In the genomic region with DNA sequence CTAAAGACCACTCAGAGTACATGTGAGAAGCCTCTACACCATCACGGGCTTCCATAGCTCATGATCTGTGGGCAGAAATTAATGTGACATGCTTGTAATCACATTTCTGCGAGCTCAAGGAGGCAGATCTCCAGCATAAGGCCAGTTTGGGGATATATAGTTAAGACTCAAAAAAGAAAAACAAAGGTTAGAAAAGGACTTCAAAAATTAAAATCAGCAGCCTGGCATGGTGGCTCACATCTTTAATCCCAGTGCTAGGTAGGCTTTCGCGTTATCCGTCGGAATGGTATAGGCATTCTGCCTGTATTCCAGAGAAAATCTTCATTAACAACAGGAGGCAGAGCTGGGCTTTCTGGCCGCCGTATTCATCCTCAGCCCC, we compare ENCODE assay signal across 8 mouse cellular contexts. TPM values are rescaled to one million over a fixed set of nuclear protein-coding genes. Genes with fewer than 3 reads are reported as not detected.
A peak's percentile ranks its signal among the peaks of the same experiment; 100 is the strongest.
DNase-seq lines count a peak whose midpoint lies in the region; ATAC-seq and TF ChIP-seq lines count a peak whose summit lies in the region.

No protein-coding gene starts in this region.

- peak overlapping the region; percentile 94 for H3K4me2 ChIP-seq in CH12.LX (ENCODE audit: insufficient read depth, low read depth, poor library complexity, severe bottlenecking)
- peak overlapping the region; percentile 67 for H3K4me2 ChIP-seq in forebrain, embryonic 15.5 days (replicated peaks)
- peak overlapping the region; percentile 77 for H3K4me2 ChIP-seq in liver, embryonic 11.5 days

- peak overlapping the region; percentile 43; the same call in 1 of the 2 replicates for H3K27ac ChIP-seq in CH12.LX (ENCODE audit: insufficient read depth, low read depth)
- H3K27ac ChIP-seq in forebrain, embryonic 15.5 days (replicated peaks), result peak overlapping the region; percentile 95
- H3K27ac ChIP-seq in liver, embryonic 11.5 days (ENCODE audit: low read depth, low read length), result peak overlapping the region; percentile 96

- no peak for TF ChIP-seq POLR2A in CH12.LX (IDR thresholded peaks at IDR 0.05; ENCODE audit: low read depth, low read length)

- in situ Hi-C loops in CH12.LX (cut with MboI; ENCODE audit: low pct_ligation_motif_present, low pct_unique_long_range_greater_than_20kb, low sequenced_read_pairs), result no loop called here

- peak overlapping the region; percentile 89 for H3K9ac ChIP-seq in CH12.LX (ENCODE audit: insufficient read depth, low read depth)
- peak overlapping the region; percentile 94 for H3K9ac ChIP-seq in forebrain, embryonic 15.5 days (replicated peaks)
- H3K9ac ChIP-seq in liver, embryonic 11.5 days (ENCODE audit: low read depth, low read length), result peak overlapping the region; percentile 94

- TF ChIP-seq EP300 in CH12.LX (IDR thresholded peaks at IDR 0.05; ENCODE audit: low read length), result no peak

- peak overlapping the region; percentile 99 for H3K4me3 ChIP-seq in erythroblast, embryonic 14.5 days (replicated peaks)
- H3K4me3 ChIP-seq in CH12.LX (replicated peaks in 1 of 3; ENCODE audit: low read depth in 2 of 3, low read length in 2 of 3, poor library complexity in 1 of 3), result peak overlapping the region; percentile 93 to 98 (median 94)
- H3K4me3 ChIP-seq in forebrain, embryonic 15.5 days, result peak overlapping the region; percentile 59
- peak overlapping the region; percentile 96 for H3K4me3 ChIP-seq in liver, embryonic 11.5 days (ENCODE audit: low read depth, low read length)

- peaks cover 28% of the 10 kb centered on the region for H3K4me1 ChIP-seq in erythroblast, embryonic 14.5 days (ENCODE audit: control insufficient read depth)
- peaks cover 3 to 22% of the 10 kb centered on the region in 2 experiments for H3K4me1 ChIP-seq in CH12.LX (ENCODE audit: control insufficient read depth in 1 of 2, insufficient read depth in 2 of 2)
- H3K4me1 ChIP-seq in forebrain, embryonic 15.5 days, result peaks cover 24% of the 10 kb centered on the region
- peaks cover 8% of the 10 kb centered on the region for H3K4me1 ChIP-seq in liver, embryonic 11.5 days (replicated peaks; ENCODE audit: control insufficient read depth, insufficient read depth, low read length)

- dilution Hi-C loops in CH12.LX (cut with MboI; ENCODE audit: extremely low pct_ligation_motif_present, extremely low pct_unique_long_range_greater_than_20kb, low sequenced_read_pairs), result no loop called here

- no peak for TF ChIP-seq RAD21 in CH12.LX (IDR thresholded peaks at IDR 0.05; ENCODE audit: low read depth, low read length)

- 9% methylated on average over 8 of the region's 8 CpGs for WGBS in forebrain, embryonic 15.5 days
- 8% methylated on average over 8 of the region's 8 CpGs for WGBS in liver, embryonic 11.5 days

- no peak for DNase-seq in CH12.LX (ENCODE audit: extremely low read depth)
- no peak for DNase-seq in liver, embryonic 11.5 days (ENCODE audit: low spot score)
- DNase-seq in telencephalon, adult 2 months (ENCODE audit: low read depth, low spot score), result peak; percentile 15
- no peak for DNase-seq in thymus, postnatal 10 days (ENCODE audit: low spot score in 2 of 2)
- DNase-seq in urinary bladder, adult 2 months (ENCODE audit: low spot score), result no peak

- ATAC-seq in erythroblast, adult 5-6 weeks (replicated peaks; ENCODE audit: low FRiP score, poor library complexity, severe bottlenecking), result no peak; the same call in 1 of the 2 replicates
- ATAC-seq in forebrain, embryonic 15.5 days (replicated peaks), result 0 out of 2 replicates have a peak, but pooled peaks have one; percentile 12
- ATAC-seq in liver, embryonic 11.5 days (replicated peaks; ENCODE audit: low FRiP score), result peak; percentile 18; the same call in 1 of the 2 replicates

- H3K36me3 ChIP-seq in erythroblast, embryonic 14.5 days (ENCODE audit: control insufficient read depth), result peaks cover 34% of the 10 kb centered on the region
- peaks cover 9 to 30% of the 10 kb centered on the region in 2 experiments for H3K36me3 ChIP-seq in CH12.LX (replicated peaks in 1 of 2; ENCODE audit: control insufficient read depth in 1 of 2, insufficient read depth in 1 of 2, low read length in 1 of 2)
- H3K36me3 ChIP-seq in forebrain, embryonic 15.5 days, result peaks cover 25% of the 10 kb centered on the region
- H3K36me3 ChIP-seq in liver, embryonic 11.5 days (ENCODE audit: control insufficient read depth, insufficient read depth, low read length), result peaks cover 8% of the 10 kb centered on the region

- TF ChIP-seq CTCF in CH12.LX (conservative IDR thresholded peaks at IDR 0.05 in 1 of 2, IDR thresholded peaks at IDR 0.05 in 1 of 2; ENCODE audit: low read depth in 2 of 2, low read length in 2 of 2), result no peak

- H3K27me3 ChIP-seq in erythroblast, embryonic 14.5 days (ENCODE audit: control insufficient read depth), result no peaks in the 10 kb centered on the region
- H3K27me3 ChIP-seq in CH12.LX (replicated peaks), result no peaks in the 10 kb centered on the region
- H3K27me3 ChIP-seq in forebrain, embryonic 15.5 days, result no peaks in the 10 kb centered on the region
- no peaks in the 10 kb centered on the region for H3K27me3 ChIP-seq in liver, embryonic 11.5 days (replicated peaks; ENCODE audit: control insufficient read depth, insufficient read depth, low read length)

- no peaks in the 10 kb centered on the region for H3K9me3 ChIP-seq in erythroblast, embryonic 14.5 days (ENCODE audit: control insufficient read depth, low read length)
- H3K9me3 ChIP-seq in CH12.LX (replicated peaks; ENCODE audit: low read length), result no peaks in the 10 kb centered on the region
- no peaks in the 10 kb centered on the region for H3K9me3 ChIP-seq in forebrain, embryonic 15.5 days
- H3K9me3 ChIP-seq in liver, embryonic 11.5 days (ENCODE audit: control insufficient read depth, low read length), result no peaks in the 10 kb centered on the region

- H3K79me2 ChIP-seq in CH12.LX (replicated peaks; ENCODE audit: control insufficient read depth, extremely low read depth, insufficient read depth, poor library complexity, severe bottlenecking), result peaks cover 30% of the 10 kb centered on the region

TF ChIP-seq in CH12.LX, 34 proteins besides CTCF, POLR2A, EP300 and RAD21 (continues in another document):
- TF ChIP-seq TCF12 (IDR thresholded peaks at IDR 0.05; ENCODE audit: low read depth, low read length) (no peak), POLR2AphosphoS2 (IDR thresholded peaks at IDR 0.05; ENCODE audit: low read depth, low read length) (no peak)

RNA-seq across cellular contexts. Expression of gene Ankle2, which starts 0.4 kb away (rescaled TPM):
- polyA plus RNA-seq in erythroblast, embryonic 14.5 days (2012), result 0.27 TPM in 2 replicates
- total RNA-seq in erythroblast, adult 5-6 weeks (2015; ENCODE audit: low replicate concordance), result 24.0 and 31.5 TPM in 2 replicates
- 25.6 and 41.6 TPM in 2 replicates for total RNA-seq in erythroblast, adult 5-6 weeks (2017; ENCODE audit: low replicate concordance)
- total RNA-seq in CH12.LX (2012; rRNA removed) (30.8 and 33.2 TPM in 2 replicates), CH12.LX (2014; rRNA removed) (35.3 and 40.5 TPM in 2 replicates)
- polyA plus RNA-seq in CH12.LX (2012; ENCODE audit: insufficient read length, low read depth), result 35.7 and 37.1 TPM in 2 replicates
- 26.9 and 28.6 TPM in 2 replicates for polyA plus RNA-seq in forebrain, embryonic 15.5 days (2015; fragmentation: Nextera tagmentation; extraction: Ambion mirVana)
- polyA plus RNA-seq in liver, embryonic 11.5 days (2014; fragmentation: Nextera tagmentation; extraction: Ambion mirVana), result 30.4 and 30.5 TPM in 2 replicates
- polyA plus RNA-seq in urinary bladder, adult 2 months (2012; rRNA removed), result 24.6 and 30.4 TPM in 2 replicates

RNA-seq across cellular contexts. Expression of gene Pgam5, which starts 39.3 kb away (rescaled TPM):
- 0.82 and 1.2 TPM in 2 replicates for polyA plus RNA-seq in erythroblast, embryonic 14.5 days (2012)
- 11.9 and 14.0 TPM in 2 replicates for total RNA-seq in erythroblast, adult 5-6 weeks (2015; ENCODE audit: low replicate concordance)
- 9.6 and 13.9 TPM in 2 replicates for total RNA-seq in erythroblast, adult 5-6 weeks (2017; ENCODE audit: low replicate concordance)
- total RNA-seq in CH12.LX (2012; rRNA removed) (62.8 and 70.0 TPM in 2 replicates), CH12.LX (2014; rRNA removed) (127 and 128 TPM in 2 replicates)
- 57.1 and 64.8 TPM in 2 replicates for polyA plus RNA-seq in CH12.LX (2012; ENCODE audit: insufficient read length, low read depth)
- polyA plus RNA-seq in forebrain, embryonic 15.5 days (2015; fragmentation: Nextera tagmentation; extraction: Ambion mirVana), result 105 and 107 TPM in 2 replicates
- polyA plus RNA-seq in liver, embryonic 11.5 days (2014; fragmentation: Nextera tagmentation; extraction: Ambion mirVana), result 78.2 and 81.1 TPM in 2 replicates
- polyA plus RNA-seq in urinary bladder, adult 2 months (2012; rRNA removed), result 19.1 and 21.5 TPM in 2 replicates

RNA-seq across cellular contexts. Expression of gene Golga3, which starts 53.9 kb away (rescaled TPM):
- polyA plus RNA-seq in erythroblast, embryonic 14.5 days (2012), result 0.05 and 0.09 TPM in 2 replicates
- 5.6 and 11.1 TPM in 2 replicates for total RNA-seq in erythroblast, adult 5-6 weeks (2015; ENCODE audit: low replicate concordance)
- total RNA-seq in erythroblast, adult 5-6 weeks (2017; ENCODE audit: low replicate concordance), result 18.4 and 19.8 TPM in 2 replicates
- total RNA-seq in CH12.LX (2012; rRNA removed), result 15.0 and 15.7 TPM in 2 replicates
- total RNA-seq in CH12.LX (2014; rRNA removed), result 10.0 and 10.8 TPM in 2 replicates
- polyA plus RNA-seq in CH12.LX (2012; ENCODE audit: insufficient read length, low read depth), result 18.0 and 18.2 TPM in 2 replicates
- polyA plus RNA-seq in forebrain, embryonic 15.5 days (2015; fragmentation: Nextera tagmentation; extraction: Ambion mirVana), result 21.6 and 21.7 TPM in 2 replicates
- 19.2 and 20.4 TPM in 2 replicates for polyA plus RNA-seq in liver, embryonic 11.5 days (2014; fragmentation: Nextera tagmentation; extraction: Ambion mirVana)
- 16.8 and 19.3 TPM in 2 replicates for polyA plus RNA-seq in urinary bladder, adult 2 months (2012; rRNA removed)

RNA-seq across cellular contexts. Expression of gene Pxmp2, which starts 55.6 kb away (rescaled TPM):
- polyA plus RNA-seq in erythroblast, embryonic 14.5 days (2012), result 2.8 and 4.4 TPM in 2 replicates
- total RNA-seq in erythroblast, adult 5-6 weeks (2015; ENCODE audit: low replicate concordance), result 4.2 and 8.6 TPM in 2 replicates
- 0.94 and 3.6 TPM in 2 replicates for total RNA-seq in erythroblast, adult 5-6 weeks (2017; ENCODE audit: low replicate concordance)
- total RNA-seq in CH12.LX (2012; rRNA removed) (4.6 and 5.4 TPM in 2 replicates), CH12.LX (2014; rRNA removed) (4.5 and 4.7 TPM in 2 replicates)
- polyA plus RNA-seq in CH12.LX (2012; ENCODE audit: insufficient read length, low read depth), result 3.5 and 3.9 TPM in 2 replicates
- 6.3 and 8.4 TPM in 2 replicates for polyA plus RNA-seq in forebrain, embryonic 15.5 days (2015; fragmentation: Nextera tagmentation; extraction: Ambion mirVana)
- polyA plus RNA-seq in liver, embryonic 11.5 days (2014; fragmentation: Nextera tagmentation; extraction: Ambion mirVana), result 24.2 and 27.2 TPM in 2 replicates
- polyA plus RNA-seq in urinary bladder, adult 2 months (2012; rRNA removed), result 5.1 and 5.6 TPM in 2 replicates

RNA-seq across cellular contexts. Expression of gene Pole, which starts 55.7 kb away (rescaled TPM):
- 1.5 and 1.7 TPM in 2 replicates for polyA plus RNA-seq in erythroblast, embryonic 14.5 days (2012)
- 27.6 and 46.1 TPM in 2 replicates for total RNA-seq in erythroblast, adult 5-6 weeks (2015; ENCODE audit: low replicate concordance)
- total RNA-seq in erythroblast, adult 5-6 weeks (2017; ENCODE audit: low replicate concordance), result 24.4 and 25.5 TPM in 2 replicates
- 50.7 and 55.0 TPM in 2 replicates for total RNA-seq in CH12.LX (2012; rRNA removed)
- 45.6 and 46.0 TPM in 2 replicates for total RNA-seq in CH12.LX (2014; rRNA removed)
- polyA plus RNA-seq in CH12.LX (2012; ENCODE audit: insufficient read length, low read depth), result 56.4 and 60.2 TPM in 2 replicates
- 14.3 and 16.3 TPM in 2 replicates for polyA plus RNA-seq in forebrain, embryonic 15.5 days (2015; fragmentation: Nextera tagmentation; extraction: Ambion mirVana)
- polyA plus RNA-seq in liver, embryonic 11.5 days (2014; fragmentation: Nextera tagmentation; extraction: Ambion mirVana), result 41.4 and 42.9 TPM in 2 replicates
- 2.2 and 2.3 TPM in 2 replicates for polyA plus RNA-seq in urinary bladder, adult 2 months (2012; rRNA removed)

Comparison
In these comparisons a context has a peak if more than half of its experiments do, and no peak if none do; other contexts are left out.
1. H3K27ac ChIP-seq: peak in every context shown above with its lines; median percentile 96 in liver, embryonic 11.5 days; 95 in forebrain, embryonic 15.5 days; 43 in CH12.LX.
2. RNA of gene Ankle2, which starts 0.4 kb away (polyA plus RNA-seq): 35.7 to 37.1 TPM in CH12.LX, 30.4 to 30.5 TPM in liver, embryonic 11.5 days, 26.9 to 28.6 TPM in forebrain, embryonic 15.5 days and 24.6 to 30.4 TPM in urinary bladder, adult 2 months; 0.27 TPM in erythroblast, embryonic 14.5 days; every median in the first group is over 10 times any median in the second.
3. RNA of gene Golga3, which starts 53.9 kb away (polyA plus RNA-seq): 21.6 to 21.7 TPM in forebrain, embryonic 15.5 days, 19.2 to 20.4 TPM in liver, embryonic 11.5 days, 18.0 to 18.2 TPM in CH12.LX and 16.8 to 19.3 TPM in urinary bladder, adult 2 months; 0.05 to 0.09 TPM in erythroblast, embryonic 14.5 days; every median in the first group is over 10 times any median in the second.
4. Peak in every context shown above with its lines, with median percentiles within 50 percentile points of each other: H3K4me3 ChIP-seq, H3K4me2 ChIP-seq and H3K9ac ChIP-seq.